Mouse (Mus musculus) left cerebral cortex, postnatal 4 days (tissue): Measurements from ENCODE around the gene Dapp1. TPM values are rescaled to one million over a fixed set of nuclear protein-coding genes. Genes with fewer than 3 reads are reported as not detected.
A peak's percentile ranks its signal among the peaks of the same experiment; 100 is the strongest.

Experiments used
- DNase-seq: peaks from one replicate; pipeline ENCODE4 v3.0.0-alpha.2; 2022
- intact Hi-C: fragments of 180-260 bp; cut with DNase I; formaldehyde crosslinking; loops from one replicate; pipeline ENCODE4 v1.15.1; 2025
- total RNA-seq, 2 experiments: library from RNA; stranded (reverse); gene quantifications; 2 replicates each; pipeline ENCODE4 v1.2.3; 2021

Dapp1 gene
- 1 to 10 TPM; 4.7 to 4.8 TPM for total RNA-seq

DNA sequence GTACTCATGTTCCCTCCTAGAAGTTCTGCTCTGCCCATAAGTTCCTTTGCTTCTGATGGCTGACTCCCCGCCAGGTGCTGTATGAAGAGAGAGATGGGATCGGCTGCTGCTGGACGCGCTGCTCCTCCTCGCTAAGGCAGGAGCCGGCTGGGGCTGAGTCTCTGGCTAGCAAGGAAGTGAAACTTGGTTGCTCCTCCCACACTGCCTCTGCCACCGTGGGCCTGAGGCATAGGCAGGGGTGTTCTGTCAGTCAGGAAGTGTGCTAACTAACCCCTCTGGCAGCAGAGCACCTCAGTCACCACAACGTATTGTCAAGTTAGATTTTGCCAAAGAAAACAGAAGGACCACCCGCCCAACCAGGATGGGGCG is at the start of gene Dapp1:
Gene Dapp1, minus strand, starts transcription at position 164 of the 369 bp plus-strand sequence.
- peak; percentile 8 for DNase-seq
- intact Hi-C loops, result no loop called here

GRCm38 (mm10) chr3:138030563-138030962 is 49.2 kb upstream of the Dapp1 start:
- intact Hi-C loops, result no loop called here

GRCm38 (mm10) chr3:138029351-138029750 is 48.0 kb upstream of the Dapp1 start:
- DNase-seq, result peak; percentile 50
- intact Hi-C loops, result no loop called here

More at GRCm38 (mm10) chr3:138030563-138030962, 49.2 kb upstream of the Dapp1 start:
- no peak for DNase-seq

GRCm38 (mm10) chr3:138027575-138028362 is 46.4 kb upstream of the Dapp1 start:
- DNase-seq, result no peak
- intact Hi-C loops, result no loop called here

GRCm38 (mm10) chr3:138026286-138026685 is 44.9 kb upstream of the Dapp1 start:
- DNase-seq, result peak; percentile 47
- intact Hi-C loops, result no loop called here

DNA sequence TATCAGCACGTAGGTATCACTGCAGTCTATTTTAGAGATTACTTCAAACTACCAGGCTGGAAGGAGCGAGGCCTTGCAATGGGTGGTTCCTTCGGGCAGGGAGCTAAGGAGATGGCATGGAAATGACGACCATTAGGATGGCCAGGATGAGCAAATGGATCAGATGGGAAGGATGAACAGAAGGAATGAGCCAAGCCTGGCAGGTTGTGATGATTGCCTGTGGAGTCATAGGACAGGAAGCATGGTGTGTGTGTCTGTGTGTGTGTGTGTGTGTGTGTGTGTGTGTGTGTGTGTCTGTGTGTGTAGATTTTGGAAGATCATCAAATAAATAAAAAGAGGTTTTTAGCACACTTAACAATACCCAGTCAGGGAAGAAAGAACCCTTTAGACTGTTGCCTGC is 41.3 kb upstream of the Dapp1 start:
- no peak for DNase-seq
- intact Hi-C loops, result no loop called here

- no peak for DNase-seq
- intact Hi-C loops, result no loop called here
Observed at GRCm38 (mm10) chr3:138022003-138022402, 40.7 kb upstream of the Dapp1 start.

DNA sequence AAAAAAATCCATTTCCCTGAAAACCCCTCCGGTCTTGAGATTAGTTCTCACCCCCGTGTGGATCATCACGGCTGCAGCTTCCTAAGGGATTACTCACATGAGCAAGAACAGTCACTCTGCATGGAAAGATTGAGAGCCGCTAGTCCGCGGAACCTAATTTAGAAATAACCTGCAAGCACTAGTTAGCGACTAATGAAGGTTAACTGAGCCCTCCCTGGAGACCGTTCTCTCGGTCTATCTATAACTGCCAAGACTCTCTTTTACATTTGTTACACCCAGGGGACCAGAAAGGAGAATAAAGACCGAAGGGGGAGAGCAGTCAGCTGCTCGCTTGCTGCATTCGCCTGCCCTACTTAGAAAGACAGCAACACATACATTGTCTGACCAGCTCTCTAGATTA is 35.5 kb upstream of the Dapp1 start:
- DNase-seq, result no peak
- intact Hi-C loops, result no loop called here

GRCm38 (mm10) chr3:138014725-138015124 is 33.4 kb upstream of the Dapp1 start:
- no peak for DNase-seq
- intact Hi-C loops, result no loop called here

GRCm38 (mm10) chr3:138012351-138012750 is 31.0 kb upstream of the Dapp1 start:
- DNase-seq, result no peak
- intact Hi-C loops, result no loop called here

DNA sequence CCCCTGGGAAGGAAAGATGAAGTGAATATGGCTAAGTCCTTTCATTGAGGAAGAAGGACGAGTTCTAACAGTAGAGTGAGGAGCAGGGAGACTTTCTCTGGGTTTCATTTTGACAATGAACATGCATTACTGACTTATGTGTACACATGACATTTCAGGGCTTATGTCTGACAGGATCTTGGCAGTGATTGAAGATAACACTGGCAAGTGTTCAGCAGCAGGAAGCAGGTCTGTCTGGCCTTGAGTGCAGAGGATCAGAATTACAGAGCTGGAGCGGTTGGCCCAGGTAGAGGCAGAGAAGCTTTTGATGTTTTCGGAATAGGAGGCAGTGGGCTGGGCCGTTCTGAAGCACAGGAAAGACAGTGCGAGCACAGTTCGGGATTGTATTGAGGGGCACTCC is 26.8 kb upstream of the Dapp1 start:
- intact Hi-C loops, result no loop called here
- no peak for DNase-seq

GRCm38 (mm10) chr3:138006896-138007295 is 25.6 kb upstream of the Dapp1 start:
- intact Hi-C loops, result no loop called here
- no peak for DNase-seq

DNA sequence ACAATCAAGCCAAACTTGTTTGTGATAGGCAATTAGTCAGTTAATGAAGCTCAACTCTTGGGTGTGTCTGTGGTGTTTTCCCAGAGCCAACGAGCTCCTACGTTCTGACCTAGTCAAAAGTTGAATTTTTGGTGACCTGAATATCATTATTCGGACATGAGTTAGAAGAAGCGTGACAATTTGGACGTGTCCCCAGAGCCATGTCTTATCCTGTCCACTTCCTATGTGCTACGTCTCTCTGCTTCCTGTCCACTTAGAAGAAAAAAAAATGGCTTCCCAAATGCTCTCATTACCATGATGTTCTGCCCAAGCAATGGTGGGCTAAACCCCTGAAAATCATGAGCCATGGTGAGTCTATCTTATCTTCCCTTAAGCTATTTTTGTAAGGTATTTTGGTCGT is 21.9 kb upstream of the Dapp1 start:
- DNase-seq, result no peak
- intact Hi-C loops, result no loop called here

DNA sequence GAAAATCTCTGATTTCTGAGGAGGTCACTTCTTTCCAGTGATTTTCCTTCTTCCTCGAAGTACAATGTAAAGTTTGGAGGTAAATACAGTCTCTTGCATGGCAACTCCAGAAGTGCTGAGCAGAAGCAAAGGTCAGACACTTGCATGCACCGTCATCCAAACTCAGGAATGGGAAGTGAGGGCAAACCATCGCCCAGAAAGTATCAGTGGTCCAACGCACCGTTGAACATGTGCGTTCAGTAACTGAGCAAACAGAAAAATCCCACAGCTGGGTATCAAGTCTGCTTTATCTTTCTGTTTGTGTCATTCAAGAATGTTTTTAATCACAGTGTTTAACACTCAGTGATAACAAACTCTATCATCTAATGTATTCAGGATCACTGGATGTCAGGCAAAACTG is 21.2 kb upstream of the Dapp1 start:
- intact Hi-C loops, result no loop called here
- DNase-seq, result no peak

GRCm38 (mm10) chr3:138001865-138002264 is 20.5 kb upstream of the Dapp1 start:
- intact Hi-C loops, result no loop called here

DNA sequence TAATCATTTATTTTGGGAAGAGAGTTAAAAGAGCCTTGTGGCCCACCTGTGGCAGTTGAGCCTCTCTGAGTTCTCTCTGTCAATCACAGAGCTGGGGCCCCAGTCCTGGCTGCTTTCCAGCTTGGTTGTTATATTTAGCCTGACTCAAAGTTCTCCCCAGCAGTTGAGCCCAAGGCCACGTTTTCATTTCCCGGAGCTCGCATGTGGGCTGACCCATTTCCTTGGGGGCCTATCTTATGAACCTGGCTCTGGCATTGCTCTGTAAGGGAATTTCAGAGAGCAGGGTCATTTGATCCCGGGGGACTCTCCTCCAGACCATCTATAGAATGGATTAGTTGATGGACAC is 19.4 kb upstream of the Dapp1 start:
- DNase-seq, result no peak
- intact Hi-C loops, result no loop called here

More at GRCm38 (mm10) chr3:138001865-138002264, 20.5 kb upstream of the Dapp1 start:
- no peak for DNase-seq

- intact Hi-C loops, result no loop called here
- DNase-seq, result no peak
Observed at GRCm38 (mm10) chr3:138000062-138000723, 18.8 kb upstream of the Dapp1 start.

DNA sequence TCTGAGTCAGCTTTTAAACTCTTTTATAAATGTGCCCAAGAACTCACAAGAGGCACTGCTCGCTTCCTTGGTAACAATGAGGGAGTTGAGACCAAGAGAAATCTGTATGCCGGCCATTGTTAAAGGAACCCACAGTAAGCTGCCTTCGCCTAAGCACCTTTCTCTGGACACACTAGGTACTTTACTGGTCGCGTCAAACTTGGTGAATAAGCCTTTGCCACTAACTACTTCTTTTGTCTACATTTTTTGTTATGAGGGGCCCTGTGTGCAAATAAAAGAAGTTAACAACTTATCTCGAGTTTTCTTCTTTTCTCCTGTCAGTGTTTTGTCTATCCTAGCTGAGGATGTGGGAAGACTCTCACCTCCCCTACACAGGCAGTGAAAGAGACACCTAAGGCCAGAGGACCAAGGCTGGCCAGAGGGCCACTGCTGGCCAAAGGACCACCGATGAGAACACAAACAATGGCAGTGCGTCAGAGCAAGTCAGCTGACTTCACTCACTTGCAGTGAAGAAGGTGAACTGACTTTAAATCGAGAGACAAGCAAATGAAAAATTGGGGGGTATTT is 18.0 kb upstream of the Dapp1 start:
- DNase-seq, result no peak
- intact Hi-C loops, result no loop called here

DNA sequence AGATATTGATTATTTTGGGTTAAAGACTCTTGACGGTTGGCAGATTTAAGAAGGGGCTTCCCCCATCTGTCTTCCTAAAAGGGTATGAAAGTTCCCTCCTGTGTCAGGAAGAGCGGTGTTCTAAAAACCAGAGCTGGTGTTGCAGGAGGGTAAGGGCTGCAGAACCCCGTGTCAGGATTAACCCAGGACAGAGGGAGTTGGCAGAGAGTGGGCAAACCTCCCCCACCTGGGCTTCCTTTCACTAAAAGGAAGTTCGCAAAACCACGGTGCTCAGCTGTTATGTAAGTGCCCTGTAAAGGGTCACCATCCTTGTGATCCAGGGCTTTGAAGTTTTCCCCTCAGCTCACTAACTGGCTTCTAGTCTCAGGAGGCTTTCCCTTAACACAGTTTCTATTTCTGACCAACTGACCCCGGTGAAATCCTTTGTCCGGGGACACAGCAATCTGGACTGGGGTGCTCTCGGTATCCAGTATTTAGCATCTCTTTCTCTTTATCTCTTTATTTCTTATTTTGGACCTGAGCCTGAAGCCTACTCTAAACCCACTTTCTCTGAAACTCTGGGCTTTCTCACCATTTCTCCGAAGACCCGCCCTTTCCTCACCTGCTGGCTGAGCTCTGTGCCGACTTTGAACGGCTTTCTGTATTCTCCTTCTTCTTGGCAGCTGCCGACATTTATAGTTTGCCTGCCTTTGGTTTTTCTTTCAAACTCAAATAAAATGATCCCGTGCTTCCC is 17.3 kb upstream of the Dapp1 start:
- no peak for DNase-seq
- intact Hi-C loops, result no loop called here

GRCm38 (mm10) chr3:137995486-137995885 is 14.1 kb upstream of the Dapp1 start:
- intact Hi-C loops, result no loop called here
- DNase-seq, result no peak

DNA sequence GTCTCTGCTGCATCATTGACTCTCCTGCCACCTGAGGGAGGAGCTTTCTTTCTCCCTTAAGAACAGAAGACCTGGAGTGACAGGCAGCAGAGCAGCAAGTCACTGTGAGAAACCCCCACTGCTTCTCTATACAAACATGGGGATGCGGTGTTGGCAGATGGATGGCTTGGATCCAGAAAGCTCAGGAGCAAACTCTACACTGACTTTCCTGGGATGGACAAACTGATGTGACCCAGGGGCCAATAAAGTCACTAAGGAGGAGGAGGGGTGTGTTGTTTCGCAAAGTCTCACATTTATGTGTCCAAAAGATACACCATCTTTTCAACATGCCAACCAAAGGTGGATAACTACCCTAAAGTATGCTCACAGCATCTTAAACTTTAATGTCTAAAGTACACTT is 12.9 kb upstream of the Dapp1 start:
- intact Hi-C loops, result loop anchor here (5.0 kb wide), 1 partner anchor 148 kb away; the partner anchor contains the start of genes Mttp and Trmt10a
- DNase-seq, result no peak
